Mouse (Mus musculus): ENCODE measurements around the gene Clic4.

- no peak for TF ChIP-seq CTCF (IDR thresholded peaks at IDR 0.05; ENCODE audit: control insufficient read depth, insufficient read depth, insufficient read length)
- no peak for TF ChIP-seq MAX (IDR thresholded peaks at IDR 0.05)
- TF ChIP-seq USF1 (IDR thresholded peaks at IDR 0.05; ENCODE audit: low read depth), result no peak
Measured at GRCm38 (mm10) chr4:135276681-135277379, 4.2 kb upstream of the Clic4 start.

Measured in C2C12 (cell line).